Mouse (Mus musculus) thymus, postnatal 4 days (tissue): ENCODE measurements around the gene Dgkq.

Source experiments
- DNase-seq: peaks from one replicate; pipeline ENCODE4 v3.0.0; 2021

Gene Dgkq

GRCm38 (mm10) chr5:108680871-108681270 is 11.4 kb upstream of the Dgkq start:
- no peak for DNase-seq

GRCm38 (mm10) chr5:108679909-108680308 is 10.4 kb upstream of the Dgkq start:
- no peak for DNase-seq

DNA sequence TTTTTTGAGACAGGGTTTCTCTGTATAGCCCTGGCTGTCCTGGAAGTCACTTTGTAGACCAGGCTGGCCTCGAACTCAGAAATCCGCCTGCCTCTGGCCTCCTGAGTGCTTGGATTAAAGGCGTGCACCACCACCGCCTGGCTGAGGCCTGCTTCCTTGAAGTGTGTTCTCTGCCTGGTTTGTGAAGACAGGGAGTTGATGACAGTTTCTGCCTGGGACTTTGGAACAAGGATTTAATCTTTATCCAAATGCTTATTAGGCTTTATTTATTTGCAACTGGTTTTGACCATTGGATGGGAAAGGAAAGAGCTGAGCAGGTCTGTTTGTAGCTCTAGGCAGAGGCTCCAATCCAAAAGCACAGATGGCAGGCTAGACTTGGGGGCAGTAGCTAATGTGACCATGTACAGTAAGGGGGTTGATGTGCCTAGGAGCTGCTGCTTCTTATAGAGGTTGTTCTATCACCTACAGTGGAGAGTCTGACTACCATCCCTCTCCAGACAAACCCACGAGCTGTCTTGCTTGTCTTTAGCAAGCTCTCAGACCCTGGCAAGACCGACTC is 8.9 kb upstream of the Dgkq start:
- DNase-seq: no peak

DNA sequence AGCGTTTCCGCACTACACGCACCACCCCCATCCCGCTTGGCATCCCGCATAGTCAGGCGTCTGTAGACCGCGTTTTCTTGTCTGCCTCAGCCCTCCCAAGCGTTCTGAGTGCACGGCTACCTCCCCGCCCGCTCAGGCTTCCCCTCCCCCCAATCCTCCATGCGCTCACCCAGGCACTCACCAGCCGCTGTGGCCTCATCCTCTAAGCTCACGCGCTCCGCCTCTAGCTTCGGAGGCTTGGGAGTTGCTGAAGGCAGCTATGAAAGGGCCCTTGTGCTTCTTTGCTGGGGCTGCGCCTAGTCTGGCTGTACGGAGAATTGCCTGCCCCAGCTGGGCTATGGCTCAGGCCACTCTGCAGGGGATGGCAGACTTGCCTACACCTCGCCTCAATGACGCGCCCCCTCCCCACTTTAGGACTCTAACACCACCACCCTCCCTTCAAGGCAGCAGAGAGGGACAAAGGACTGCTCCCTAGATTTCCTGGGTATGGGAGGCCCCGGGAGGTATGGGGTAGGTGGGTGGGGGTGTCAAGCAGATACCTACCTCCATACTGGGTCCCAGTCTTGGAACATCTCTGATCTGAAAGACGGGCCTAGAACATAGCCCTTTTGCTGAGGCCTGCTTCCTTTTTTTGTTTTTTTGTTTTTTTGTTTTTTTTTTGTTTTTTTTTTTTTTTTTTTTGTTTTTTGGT is 8.3 kb upstream of the Dgkq start:
- DNase-seq: peak; percentile 32

DNA sequence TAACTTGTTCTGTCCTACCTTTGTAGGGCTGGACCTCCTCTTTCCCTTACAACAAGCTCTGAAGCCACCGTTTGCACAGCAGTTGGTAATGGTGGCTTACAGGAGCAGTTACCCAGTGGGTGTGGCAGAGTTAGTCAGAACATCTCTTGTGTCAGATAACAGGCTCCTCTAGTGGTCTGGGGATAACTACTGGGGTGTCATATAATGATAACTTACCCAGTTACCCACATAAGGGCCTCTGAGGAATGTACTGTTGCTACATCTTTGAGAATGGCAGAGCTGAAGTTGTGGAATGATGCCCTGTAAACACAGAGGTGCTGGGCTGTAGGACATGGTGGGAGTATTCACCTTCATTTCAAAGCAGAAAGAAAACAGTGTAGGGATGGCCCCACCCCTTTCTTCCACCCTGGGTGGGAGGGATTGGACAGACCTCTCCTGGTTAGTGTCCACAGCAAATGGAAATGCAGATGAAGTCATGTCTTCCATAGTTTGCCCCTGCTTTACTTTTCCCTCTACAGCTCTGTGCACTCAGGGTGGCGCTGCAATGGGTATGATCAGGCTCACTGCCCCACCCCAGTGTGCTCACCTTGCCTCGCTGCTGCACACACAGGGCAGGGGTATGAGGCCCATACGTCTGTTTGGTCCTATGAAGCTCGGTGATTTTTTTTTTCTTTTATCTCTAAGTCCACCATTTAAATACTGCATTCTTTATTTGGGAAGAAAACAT is 7.5 kb upstream of the Dgkq start:
- no peak for DNase-seq

DNA sequence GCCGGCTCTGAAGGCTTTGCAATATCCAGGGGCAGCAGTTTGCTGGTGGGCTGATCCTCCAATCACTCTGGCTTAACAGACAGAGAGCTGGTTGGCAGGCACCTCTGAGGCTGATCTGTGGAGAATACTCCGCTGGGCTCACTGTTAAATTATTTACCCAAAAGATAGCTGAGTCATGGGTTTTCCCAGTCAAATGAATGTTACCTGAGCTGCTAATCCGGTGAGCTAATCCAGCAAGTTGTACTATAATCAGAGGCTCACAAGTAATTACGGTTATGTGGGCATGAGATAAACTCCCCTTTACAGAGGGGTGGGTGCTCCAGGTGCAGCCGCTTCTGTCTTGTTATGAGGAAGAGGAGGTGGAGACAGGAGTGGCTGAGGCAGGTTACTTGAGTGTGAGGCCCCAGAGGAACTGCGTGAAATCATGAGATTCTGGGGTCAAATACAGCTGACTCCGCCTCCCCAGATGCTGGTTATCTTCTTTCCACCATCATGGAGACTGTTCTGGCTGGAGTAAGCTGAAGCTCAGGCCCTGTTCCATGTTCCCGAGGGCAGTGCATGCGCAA is 5.9 kb upstream of the Dgkq start, which contains the start of gene Slc26a1:
Gene Slc26a1, minus strand, starts transcription at position 319 of the 566 bp plus-strand sequence.
- no peak for DNase-seq

DNA sequence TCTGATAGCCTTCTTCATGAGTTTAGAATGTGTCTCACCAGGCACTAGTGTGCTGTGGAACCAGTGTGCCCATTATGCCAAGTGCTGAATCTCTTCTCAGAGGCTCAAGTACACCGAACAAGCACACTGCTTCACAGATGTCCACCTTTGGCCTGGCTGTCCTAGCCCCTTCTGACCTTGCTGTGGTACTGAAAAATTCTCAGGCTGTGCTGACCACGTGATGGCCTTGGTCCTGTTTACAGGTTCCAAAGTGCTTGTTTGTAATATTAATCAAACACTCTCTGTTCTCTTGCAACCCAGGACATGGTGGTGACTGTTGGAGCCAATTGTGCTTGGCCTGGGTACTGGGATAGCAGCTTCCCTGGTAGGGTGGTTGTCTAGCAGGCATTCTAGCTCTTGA is 5.2 kb upstream of the Dgkq start:
- DNase-seq: no peak

DNA sequence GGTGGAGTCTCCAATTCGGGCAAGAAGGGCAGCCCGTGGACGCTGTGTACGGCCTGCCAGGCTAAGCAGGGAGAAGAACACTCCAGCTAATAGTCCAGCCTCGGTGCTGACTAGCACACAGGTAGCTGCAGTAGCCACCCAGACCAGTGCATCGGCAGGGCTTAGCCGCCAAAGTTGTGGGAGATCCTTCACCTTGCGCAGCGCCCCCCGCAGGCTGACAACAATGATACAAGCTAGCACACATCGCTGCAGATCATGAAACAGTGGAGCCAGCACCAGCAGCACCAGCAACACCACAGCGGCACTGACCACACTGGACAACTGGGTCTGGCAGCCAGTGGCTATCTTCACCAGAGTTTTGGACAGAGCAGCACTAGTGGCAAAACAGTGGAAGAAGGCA is 2.3 kb upstream of the Dgkq start:
- DNase-seq: no peak

DNA sequence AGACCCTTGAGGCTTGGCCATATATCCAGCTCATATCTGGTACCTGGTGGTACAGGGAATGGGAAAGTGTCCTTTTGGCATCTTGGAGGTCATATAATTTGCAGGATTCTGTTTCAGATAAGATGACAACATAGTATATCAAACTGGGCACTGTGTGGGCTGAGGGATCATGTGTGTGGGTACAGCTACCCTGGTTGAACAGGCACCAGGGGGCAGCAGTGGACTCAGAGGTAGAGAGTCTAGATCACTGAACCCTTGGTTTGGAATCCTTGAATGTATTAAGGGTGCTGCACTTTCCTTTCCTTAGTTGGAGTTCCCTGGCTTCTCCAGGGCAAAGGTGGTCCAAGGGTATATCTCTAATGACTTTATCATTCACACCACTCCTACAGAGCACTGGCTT is 1.3 kb upstream of the Dgkq start:
- peak; percentile 85 for DNase-seq

DNA sequence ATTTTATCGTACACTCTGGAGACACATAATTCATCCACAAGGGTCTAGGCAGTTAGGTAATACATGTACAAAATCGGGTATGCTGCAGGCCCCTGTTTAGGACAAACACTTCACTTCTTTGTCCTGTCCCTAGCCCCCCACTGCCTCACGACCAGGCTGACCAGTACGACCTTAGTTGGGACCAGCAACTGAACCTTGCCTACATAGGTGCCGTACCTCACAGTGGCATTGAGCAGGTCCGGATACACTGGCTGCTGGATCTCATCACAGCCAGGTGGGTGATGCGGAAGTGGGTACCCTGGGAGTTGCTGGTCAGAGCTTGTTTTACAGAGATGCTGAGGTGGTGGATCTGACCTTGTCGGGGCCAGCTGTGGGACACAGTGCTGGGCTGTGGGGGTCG is 514 bp upstream of the Dgkq start:
- DNase-seq: no peak

- DNase-seq: no peak
Observed at GRCm38 (mm10) chr5:108668387-108668932, 1.0 kb downstream of the Dgkq start.

DNA sequence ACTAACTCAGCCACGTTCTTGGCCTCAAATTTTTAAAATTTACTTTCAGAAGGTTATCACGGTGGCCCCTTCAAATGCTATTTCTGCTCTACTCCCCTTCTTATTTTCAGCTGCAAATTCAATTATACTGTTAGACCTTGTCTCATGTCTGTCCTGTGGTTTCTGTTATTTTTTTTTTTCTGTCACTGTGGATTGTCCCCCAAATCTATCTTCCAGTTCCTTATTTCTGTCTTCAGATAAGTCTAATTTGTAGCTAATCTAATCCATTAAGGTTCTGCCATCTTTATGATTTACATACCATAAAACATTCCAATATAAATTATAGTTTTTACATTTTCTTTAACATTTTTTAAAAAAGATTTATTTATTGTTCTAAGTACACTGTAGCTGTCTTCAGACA is 2.1 kb downstream of the Dgkq start:
- no peak for DNase-seq

- DNase-seq: no peak
Observed at GRCm38 (mm10) chr5:108665066-108665465, 4.4 kb downstream of the Dgkq start.

GRCm38 (mm10) chr5:108662772-108663171 is 6.7 kb downstream of the Dgkq start:
- no peak for DNase-seq

DNA sequence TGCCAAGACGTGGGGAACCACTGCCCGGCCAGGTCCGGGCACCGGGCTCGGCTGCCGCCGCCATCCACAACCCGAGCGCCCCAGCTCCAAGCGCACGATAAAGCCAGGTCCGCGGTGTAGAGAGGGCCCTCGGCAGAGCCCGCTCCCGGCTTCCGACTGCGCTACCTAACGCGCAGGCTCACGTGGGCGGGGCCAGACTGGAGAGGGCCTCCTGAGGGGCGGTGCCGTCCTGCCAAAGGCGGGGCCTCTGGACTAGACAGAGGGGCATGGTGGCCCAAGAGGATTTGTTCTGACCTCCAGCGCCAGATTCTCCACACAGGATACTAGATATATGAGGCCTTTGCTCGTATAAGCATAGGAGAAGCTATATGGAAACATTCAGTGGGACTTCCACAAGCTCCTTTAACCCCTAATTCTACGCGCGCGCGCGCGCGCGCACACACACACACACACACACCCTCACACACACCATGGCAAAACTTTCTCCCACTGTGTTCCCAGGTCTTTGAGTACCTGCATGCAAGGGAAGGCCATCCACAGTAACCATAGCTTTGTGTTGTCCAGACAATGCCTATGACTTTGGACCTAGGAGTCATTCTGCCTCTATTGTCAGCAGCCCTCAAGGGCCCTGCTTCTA is 8.7 kb downstream of the Dgkq start:
- DNase-seq: peak; percentile 95

GRCm38 (mm10) chr5:108659698-108660631 is 9.5 kb downstream of the Dgkq start, which contains the start of gene Idua:
Gene Idua, plus strand, starts transcription at chr5:108660331.
- no peak for DNase-seq

DNA sequence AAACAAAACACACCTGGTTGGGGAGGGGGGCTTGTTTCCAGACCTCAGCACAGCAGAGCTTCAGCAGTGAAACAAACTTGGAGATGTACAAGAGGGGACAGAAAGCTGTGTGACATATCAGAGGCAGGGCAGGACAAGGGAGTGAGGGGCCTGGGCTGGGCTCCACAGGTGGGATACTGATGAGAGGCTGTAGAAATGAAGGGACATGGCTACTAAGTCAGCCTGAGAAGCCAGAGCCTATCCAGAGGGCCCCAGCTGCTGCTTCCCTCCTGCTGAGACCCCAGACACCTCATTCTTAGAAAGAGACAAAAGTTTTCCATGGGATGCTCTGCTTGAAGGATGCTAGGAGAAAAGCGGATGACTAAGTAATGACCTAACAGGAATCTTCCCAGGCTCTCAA is 10.9 kb downstream of the Dgkq start:
- no peak for DNase-seq

DNA sequence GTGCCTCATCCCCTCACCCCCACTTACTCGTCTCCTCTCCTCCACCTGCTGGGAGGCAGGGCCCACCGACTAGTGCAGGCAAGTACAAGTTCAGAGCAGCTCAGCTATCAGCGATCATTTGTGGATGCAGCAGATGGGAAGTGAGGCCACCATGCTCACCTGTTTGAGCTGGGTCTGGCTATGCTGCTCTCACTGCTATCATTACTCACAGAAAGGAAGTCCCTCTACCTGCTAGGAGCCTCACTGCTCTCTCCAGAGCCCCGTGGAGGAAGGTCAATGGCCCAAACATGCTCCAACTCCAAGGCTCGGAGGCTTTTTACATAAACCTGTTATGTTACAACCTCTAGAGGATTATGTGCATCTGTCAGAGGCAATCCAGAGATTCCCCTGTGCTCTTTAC is 12.1 kb downstream of the Dgkq start:
- no peak for DNase-seq

DNA sequence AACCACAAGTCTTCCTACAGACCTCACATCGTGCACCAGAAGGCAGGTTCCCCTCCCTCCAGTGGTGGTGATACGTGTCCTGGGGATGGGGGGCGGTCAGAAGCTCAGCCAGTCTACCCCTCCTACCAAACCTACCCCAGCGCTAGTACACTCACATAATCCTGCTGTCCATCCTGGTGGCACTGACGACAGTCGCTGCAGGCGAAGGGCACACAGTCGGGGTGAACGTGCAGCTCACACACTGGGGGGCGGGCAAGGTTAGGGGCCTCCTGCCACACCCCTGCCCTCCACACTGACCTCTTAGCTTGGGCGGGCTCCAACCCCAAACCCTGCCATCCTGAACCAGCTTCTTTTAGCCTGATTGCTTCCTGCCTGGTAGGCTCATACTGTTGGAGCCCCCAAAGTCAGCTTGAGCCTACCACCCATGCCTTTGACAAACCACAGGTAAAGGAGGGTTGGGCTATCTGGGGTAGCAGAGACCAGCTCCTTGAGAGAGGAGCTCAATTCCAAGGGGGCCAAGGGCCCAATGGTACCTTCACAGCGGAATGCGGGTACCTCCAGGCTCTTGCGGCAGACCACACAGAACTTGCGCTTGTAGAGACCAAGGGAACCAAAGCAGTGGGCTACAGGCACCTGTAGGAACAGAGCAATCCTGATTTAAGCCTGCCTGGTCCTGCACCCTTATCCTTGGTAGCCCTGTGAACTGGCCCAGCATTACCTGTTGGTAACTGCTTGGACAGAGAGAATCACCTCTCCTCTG is 13.4 kb downstream of the Dgkq start:
- peak; percentile 7 for DNase-seq

DNA sequence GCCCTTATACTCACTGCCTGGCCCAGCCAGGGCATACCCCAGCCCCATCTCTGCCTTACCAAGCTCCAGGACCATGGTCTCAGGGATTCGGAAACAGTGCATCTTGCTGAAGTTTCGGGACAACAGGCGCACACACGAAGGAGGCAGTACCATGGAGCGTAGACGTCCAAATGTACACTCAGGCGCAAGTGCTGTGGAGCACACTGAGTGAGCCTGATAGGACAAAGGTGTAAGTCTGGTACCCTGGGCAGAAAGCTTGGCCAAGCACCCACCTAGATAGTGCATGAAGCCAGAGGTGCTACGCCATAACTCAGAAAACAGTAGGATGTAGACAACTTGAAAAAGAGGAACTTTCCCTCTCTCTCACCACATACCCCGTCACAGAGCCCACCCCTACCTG is 14.1 kb downstream of the Dgkq start:
- no peak for DNase-seq

DNA sequence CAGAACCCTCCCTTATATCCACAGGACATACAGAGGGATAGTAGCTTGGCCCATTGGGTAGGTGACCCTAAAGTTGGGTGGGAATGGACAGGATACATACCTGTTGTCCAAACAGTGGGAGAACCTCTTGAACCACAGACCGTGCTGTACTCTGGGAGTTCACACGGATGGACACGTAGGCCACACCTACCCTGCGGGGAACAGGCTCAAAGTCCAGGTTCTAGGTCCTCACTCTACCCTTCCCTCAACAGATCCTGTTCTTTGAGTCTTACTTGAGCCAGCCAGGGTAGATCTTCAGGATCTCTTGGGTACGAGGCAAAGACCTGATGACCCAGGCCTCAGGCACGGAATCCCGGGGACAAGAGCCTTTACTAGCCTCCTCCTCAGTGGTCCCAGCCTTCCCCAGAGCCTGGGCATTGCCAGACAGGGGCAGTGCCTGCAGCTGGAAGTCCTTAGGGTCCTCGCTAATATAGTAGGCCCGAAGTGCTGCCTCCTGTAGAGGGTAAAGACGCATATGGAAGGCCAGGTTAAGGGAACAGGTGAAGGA is 15.0 kb downstream of the Dgkq start:
- no peak for DNase-seq
